Mouse (Mus musculus): ENCODE results near the gene Pax7. TPM values are rescaled to one million over a fixed set of nuclear protein-coding genes. Genes with fewer than 3 reads are reported as not detected.

The Pax7 gene
- polyA plus RNA-seq (2015; fragmentation: Illumina TruSeq; extraction: RNeasy Lipid Tissue Mini Kit (QIAGEN cat#74804); ENCODE audit: low read depth, low replicate concordance): 0.92 TPM

DNA sequence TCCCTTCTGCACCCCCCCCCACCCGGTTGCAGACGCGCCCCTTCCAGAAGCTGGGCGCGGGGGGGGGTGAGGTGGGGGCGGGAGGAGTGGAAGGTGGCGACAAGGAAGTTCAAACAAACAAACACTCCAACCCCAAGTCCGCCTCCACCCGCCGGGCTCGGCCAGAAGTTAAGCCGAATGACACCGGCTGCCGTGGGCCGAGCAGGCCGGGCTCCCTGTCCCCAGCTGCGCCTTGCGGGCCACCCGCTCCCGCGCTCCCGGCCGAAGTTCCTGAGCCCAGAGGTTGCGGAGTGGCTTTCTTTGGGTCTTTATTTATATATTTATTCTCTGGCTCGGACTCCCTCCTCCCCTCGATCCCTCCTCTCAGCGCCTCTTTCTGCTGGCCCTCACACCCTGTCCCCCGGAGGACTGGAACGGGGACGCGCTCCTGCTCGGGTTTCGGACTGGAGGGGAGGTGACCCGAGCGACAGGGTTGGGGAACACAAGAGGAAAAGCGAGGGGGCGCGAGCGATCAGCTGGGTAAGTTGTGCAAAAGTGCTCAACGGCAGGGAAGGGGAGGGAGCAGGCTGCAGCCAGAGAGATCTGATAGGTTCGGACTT is at the start of gene Pax7:
TSS of gene Pax7 (minus strand) at position 493 of the 599 bp plus-strand sequence.

Other genes with a start within 250 kb of the Pax7 start
- not detected for gene Gm21969, start 230.3 kb downstream of the Pax7 start, polyA plus RNA-seq (2015; fragmentation: Illumina TruSeq; extraction: RNeasy Lipid Tissue Mini Kit (QIAGEN cat#74804); ENCODE audit: low read depth, low replicate concordance)
- 16.8 TPM for gene Aldh4a1, start 210.7 kb downstream of the Pax7 start, polyA plus RNA-seq (2015; fragmentation: Illumina TruSeq; extraction: RNeasy Lipid Tissue Mini Kit (QIAGEN cat#74804); ENCODE audit: low read depth, low replicate concordance)
- not detected for gene Tas1r2, start 180.0 kb downstream of the Pax7 start, polyA plus RNA-seq (2015; fragmentation: Illumina TruSeq; extraction: RNeasy Lipid Tissue Mini Kit (QIAGEN cat#74804); ENCODE audit: low read depth, low replicate concordance)
- gene Klhdc7a, start 134.5 kb upstream of the Pax7 start, polyA plus RNA-seq (2015; fragmentation: Illumina TruSeq; extraction: RNeasy Lipid Tissue Mini Kit (QIAGEN cat#74804); ENCODE audit: low read depth, low replicate concordance): 6.7 TPM

All from brain, adult 10 weeks (tissue).